Mouse (Mus musculus) monocyte, adult 2 months (primary cell): ENCODE measurements around the gene Dusp16.
A peak's percentile ranks its signal among the peaks of the same experiment; 100 is the strongest.

Experiments used
- DNase-seq, 2 experiments: peaks; one replicate each; pipeline ENCODE4 v3.0.0; 2022; ENCODE audit warnings: low spot score in 2 of 2, low read depth in 1 of 2

The Dusp16 gene

DNA sequence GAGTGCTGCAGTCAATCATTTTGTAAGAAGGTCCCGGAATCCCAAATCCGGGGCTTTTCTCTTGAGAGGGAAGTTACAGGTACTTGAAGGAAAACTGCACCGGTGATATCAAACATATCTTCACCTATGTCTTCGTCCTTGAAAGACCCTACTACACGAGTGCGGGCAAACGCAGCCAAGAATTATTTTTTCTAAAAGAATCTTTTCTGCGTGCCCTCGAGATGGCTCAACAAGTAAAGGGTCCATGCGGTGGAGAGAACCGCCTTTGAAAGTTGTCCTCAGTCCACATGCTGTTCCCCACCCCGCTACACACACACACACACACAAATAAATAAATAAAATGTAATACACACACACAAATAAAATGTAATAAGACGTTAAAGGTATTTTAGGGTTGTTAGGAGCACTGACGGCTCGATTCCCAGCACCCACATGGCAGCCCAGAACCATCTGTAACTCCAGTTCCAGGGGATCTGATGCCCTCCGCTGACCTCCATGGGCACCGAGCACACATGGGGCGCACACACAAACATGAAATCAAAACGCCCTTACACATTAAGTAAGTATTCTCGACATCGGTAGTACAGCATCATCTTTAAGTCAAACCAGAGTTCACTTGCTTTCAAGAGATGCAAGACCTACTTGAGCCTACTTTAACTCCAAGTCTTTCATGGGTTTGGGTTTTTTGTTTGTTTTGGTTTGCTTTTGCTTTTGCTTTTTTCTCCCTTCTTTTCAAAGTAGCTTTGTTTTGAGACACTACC is 801 bp upstream of the Dusp16 start:
- no peak for DNase-seq

- DNase-seq: peak in 1 of 2 experiments; percentile 45
Measured at GRCm38 (mm10) chr6:134791251-134792118, 940 bp downstream of the Dusp16 start.

DNA sequence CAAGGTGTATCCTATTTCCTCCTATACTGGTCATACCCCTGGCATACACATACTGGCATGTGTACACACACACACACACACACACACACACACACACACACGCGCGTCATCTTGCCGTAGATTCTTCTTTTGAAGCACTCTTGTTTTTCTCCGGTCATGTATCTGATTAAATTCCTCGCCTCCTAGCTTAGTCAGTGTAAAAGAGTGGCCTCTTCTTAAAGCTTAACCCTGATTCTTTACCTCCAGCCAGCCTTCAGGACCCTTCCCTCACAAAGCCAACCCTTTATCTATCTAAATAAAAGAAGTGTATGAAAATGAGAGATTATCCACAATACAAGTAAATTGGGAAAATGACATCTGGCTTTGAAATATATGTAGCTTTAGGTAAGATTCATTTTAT is 3.3 kb downstream of the Dusp16 start:
- DNase-seq: no peak

GRCm38 (mm10) chr6:134786426-134786825 is 6.0 kb downstream of the Dusp16 start:
- DNase-seq: no peak

DNA sequence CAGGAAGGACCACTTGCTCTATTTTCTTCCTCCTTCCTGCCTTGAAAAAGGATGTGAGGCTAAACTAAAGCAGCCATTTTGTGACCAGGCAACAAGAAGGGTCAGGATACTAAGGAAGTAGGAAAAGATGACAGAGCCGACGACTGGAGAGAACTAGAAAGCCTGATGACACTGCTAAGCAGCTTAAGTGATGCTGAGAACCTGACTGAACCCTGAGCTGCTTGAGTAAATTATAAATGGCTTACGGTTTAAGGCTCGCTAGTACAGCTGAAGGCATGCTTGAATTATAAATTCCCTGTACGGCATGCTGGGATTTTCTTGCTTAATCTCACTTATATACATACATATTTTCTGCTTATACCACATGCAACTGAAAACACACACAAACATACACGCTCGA is 9.5 kb downstream of the Dusp16 start:
- DNase-seq: no peak

- no peak for DNase-seq
Measured at GRCm38 (mm10) chr6:134781494-134781913, 10.9 kb downstream of the Dusp16 start.

GRCm38 (mm10) chr6:134780024-134780423 is 12.4 kb downstream of the Dusp16 start:
- no peak for DNase-seq

- DNase-seq: no peak
Measured at GRCm38 (mm10) chr6:134773961-134774360, 18.5 kb downstream of the Dusp16 start.

- DNase-seq: no peak
Measured at GRCm38 (mm10) chr6:134773292-134773893, 19.0 kb downstream of the Dusp16 start.

- DNase-seq: no peak
Measured at GRCm38 (mm10) chr6:134770339-134770738, 22.1 kb downstream of the Dusp16 start.

DNA sequence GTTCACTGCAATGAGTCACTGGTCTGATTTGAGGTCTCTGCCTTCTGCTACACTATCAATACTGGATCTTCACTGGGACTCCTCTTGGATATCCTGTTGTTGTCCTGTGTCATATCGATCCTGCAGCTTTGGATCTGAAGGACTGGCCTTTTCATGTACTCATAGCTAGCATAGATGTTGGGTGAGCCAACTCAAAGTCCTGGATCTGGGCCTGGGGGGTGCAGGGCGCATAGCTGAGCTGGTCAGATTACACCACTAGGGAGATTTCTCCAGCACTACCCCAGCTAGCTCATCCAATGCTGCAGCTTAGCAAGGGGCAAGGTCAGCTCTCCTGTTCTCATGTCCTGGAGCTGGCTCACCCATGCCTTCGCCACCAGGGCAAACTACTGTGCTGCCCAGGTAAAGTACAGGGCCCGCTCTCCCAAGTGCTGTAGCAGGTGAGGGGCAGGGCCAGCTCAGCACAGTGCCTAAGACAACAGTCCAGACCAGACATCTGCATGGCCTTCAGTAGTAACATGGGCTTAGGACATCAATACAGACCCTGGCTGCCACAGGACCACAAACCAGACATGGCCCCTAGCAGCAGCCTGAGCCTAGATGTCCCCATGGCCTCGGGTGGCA is 27.9 kb downstream of the Dusp16 start:
- no peak for DNase-seq

DNA sequence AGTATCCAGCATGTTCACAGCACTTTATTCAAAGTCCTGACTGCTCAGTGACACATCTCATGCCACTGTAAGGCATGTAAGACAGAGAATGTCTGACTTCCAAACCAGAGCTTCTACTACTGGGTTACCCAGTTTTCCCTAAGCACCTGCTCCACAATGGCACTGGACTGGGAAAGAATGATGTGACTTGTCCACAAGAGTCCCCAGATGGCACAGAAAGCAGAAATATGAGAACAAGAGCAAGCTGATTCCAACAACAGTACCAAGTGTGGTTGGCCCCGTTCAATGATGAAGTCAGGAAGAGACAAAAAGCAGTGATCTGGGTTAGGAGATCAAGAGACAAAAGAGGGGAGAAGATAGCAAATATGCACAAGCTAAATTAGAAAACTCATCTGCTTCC is 29.0 kb downstream of the Dusp16 start:
- no peak for DNase-seq

- no peak for DNase-seq
Measured at GRCm38 (mm10) chr6:134761808-134762207, 30.6 kb downstream of the Dusp16 start.

DNA sequence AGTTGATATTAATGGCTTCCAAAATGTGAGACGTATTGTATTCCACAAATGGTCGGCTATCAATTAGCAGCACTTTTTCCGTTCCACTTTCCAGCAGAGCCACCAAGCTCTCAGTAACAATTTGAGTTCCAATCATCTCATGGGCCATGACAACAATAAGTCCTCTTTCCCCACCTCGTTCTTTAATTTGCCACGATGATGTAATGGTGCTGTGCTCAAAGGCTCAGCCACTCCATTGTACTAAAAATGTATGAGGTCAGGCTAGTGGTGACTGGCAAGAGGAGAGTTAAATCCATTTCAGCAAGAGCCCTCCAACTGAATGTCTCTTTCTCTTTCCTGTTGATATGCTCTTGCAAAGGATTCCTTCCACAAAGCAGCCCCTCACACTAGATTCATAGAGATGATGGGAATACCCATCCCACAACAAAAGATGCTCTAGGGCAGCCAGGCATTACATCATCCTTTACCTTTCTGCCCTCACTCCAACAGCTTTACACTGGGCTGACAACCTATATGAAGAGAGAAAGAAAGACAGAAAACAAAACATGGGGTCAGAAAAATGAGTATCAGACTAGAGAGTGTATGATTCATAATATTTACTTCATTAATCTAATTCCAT is 31.4 kb downstream of the Dusp16 start:
- no peak for DNase-seq

- no peak for DNase-seq
Measured at GRCm38 (mm10) chr6:134756058-134756457, 36.4 kb downstream of the Dusp16 start.

GRCm38 (mm10) chr6:134753858-134754257 is 38.6 kb downstream of the Dusp16 start:
- no peak for DNase-seq

- no peak for DNase-seq
Measured at GRCm38 (mm10) chr6:134753412-134753811, 39.0 kb downstream of the Dusp16 start.

DNA sequence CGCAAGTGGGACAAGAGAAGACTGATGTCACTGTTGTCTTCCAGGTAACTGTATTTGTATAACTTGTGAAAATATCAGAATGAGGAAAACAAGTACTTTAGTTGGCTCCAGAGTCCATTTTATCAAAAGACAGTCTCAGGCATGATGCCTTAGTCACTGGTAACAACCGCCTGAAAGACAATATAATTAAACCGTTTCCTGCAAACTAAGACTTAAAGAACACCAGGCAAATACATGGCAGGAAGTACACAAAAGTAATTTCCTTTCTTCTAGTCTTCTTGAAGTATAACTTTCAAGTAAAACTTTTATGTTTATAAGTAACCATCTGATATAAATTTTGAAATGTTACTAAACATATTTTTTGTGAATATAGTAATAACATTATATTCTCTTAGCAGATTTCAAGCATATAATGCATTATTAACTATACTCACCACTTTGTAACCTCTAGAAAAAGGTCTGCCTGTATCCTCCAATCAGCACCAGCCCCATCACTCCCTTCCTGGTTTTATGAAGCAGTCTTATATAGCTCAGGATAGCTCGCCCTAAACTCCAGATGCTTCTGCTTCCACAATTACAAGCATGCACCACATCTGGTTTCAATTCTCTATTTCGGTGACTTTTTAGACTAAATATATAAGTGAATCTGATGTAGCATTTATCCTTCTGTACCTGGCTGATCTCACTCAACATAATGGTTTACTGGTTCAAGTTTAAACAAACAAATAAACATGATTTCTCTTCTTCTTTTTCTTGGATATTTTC is 40.4 kb downstream of the Dusp16 start:
- DNase-seq: no peak

- DNase-seq: no peak
Measured at GRCm38 (mm10) chr6:134751087-134751486, 41.3 kb downstream of the Dusp16 start.

DNA sequence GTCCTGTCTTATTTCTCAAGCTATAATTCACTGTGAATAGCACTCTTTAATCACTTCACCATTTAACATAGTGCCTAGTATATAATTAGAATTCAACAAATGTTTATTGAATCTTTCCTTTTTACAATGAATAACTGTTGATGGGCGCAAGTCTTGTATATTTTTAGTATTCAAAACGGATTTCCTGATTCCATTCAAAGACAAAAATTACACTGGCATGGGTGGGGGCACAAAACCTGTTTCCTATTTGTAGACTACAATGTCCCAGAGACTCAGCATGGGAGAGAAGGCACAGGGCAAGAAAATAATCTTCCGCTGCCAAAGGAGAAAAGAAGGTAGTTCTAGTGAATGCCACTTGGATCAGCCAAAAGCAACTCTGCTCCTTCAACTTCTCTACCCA is 44.3 kb downstream of the Dusp16 start:
- DNase-seq: no peak
